Mouse (Mus musculus): ENCODE measurements around the gene Cox7a2l. TPM values are rescaled to one million over a fixed set of nuclear protein-coding genes. Genes with fewer than 3 reads are reported as not detected.

Cox7a2l gene
- polyA plus RNA-seq, 1 experiment from 2014 or later, result 125 TPM

DNA sequence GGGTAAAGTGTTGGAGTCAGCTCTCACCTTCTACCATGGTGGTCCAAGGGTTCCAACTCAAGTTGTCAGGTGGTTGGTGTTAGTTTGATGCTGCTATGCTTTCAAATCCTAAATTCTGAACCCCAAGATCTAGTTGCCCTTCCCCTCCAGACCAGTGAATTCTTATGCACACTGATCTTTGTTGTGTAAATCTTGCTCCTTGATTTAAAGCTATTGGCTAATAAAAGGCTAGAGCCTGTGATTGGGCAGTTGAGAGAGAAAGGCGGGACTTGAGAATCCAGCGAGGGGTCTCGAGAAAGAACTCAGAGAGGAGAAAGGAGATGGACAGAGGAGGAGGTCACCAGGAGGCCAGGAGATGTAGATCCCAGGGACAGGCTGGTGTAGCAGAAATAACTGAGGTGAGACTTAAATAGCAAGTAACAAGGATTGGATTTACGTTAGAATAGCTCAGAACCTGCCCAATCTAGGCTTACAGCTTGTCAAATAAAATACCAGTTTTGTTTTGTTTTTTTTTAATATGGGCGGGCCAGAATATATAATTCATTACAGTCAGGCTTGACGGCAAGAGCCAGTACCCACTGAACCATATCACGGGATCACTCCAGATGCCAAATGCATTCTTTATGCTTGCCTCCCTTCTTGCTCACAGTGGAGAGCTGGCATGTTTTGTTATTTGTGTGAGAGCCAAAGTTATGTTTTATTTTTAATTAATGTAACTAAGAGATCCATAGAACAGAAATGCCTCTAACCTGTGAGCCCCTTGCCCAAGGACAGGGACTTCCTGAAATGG is 5.7 kb upstream of the Cox7a2l start:
- H3K27me3 ChIP-seq (replicated peaks; ENCODE audit: low read depth, poor library complexity, severe bottlenecking), result peaks cover 13% of the 10 kb centered on the region; the same call in 1 of the 2 replicates
- no peaks in the 10 kb centered on the region for H3K9me3 ChIP-seq
- H3K4me3 ChIP-seq, result no peak overlapping the region
- no peak for DNase-seq (ENCODE audit: low spot score)
- peaks cover 33% of the 10 kb centered on the region for H3K4me1 ChIP-seq
- 72% methylated on average over 7 of the region's 7 CpGs for WGBS
- no peaks in the 10 kb centered on the region for H3K36me3 ChIP-seq (replicated peaks)
- H3K27ac ChIP-seq (replicated peaks), result no peak overlapping the region

DNA sequence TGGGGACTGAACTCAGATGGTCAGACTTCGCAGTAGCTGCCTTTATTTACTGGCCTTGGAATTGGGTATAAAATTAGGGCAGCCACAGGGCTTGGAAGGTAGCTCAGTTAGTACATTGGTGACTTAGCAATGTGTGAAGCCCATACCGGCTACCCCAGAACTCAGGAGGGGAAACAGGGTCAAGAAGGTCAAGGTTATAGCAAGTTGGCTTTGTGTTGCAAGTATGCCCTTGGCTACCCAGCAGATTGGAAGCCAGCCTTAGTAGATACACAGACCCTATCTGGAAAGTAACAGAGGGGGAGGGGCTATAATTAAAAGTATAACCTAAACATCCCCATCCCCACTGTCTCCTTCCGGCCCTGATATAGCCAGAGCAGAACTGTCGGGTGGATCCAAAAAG is 4.8 kb upstream of the Cox7a2l start:
- no peaks in the 10 kb centered on the region for H3K9me3 ChIP-seq
- no peak overlapping the region for H3K4me3 ChIP-seq
- WGBS, result 88% methylated on average over 4 of the region's 4 CpGs
- H3K36me3 ChIP-seq (replicated peaks), result no peaks in the 10 kb centered on the region
- DNase-seq (ENCODE audit: low spot score), result no peak
- peaks cover 24% of the 10 kb centered on the region for H3K4me1 ChIP-seq
- H3K27me3 ChIP-seq (replicated peaks; ENCODE audit: low read depth, poor library complexity, severe bottlenecking), result peaks cover 13% of the 10 kb centered on the region; the same call in 1 of the 2 replicates
- no peak overlapping the region for H3K27ac ChIP-seq (replicated peaks)

DNA sequence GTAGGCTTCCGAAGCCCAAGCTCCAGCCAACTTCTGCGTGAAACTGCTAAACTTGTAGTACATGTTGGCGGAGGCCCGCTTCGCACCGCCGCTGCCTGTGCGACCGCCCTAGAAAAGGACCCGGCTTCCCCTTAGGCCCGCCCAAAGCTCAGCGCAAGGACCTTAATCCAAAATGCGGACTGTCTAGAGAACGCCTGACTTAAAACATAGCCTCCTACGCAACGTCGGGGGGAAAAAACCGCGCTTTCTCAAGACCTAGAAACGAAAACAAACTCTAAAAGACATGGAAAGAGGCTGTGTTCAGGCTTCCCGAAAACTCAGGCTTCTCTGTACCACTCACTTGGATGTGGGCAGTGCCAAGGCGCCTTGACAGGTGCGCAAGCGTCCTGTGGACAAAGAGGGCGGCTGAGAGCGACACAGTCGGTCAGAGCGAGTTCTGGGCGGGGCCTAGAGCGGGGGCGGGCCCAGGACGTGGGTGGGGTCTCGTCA is 2.9 kb downstream of the Cox7a2l start:
- DNase-seq (ENCODE audit: low spot score), result peak; percentile 95
- H3K27ac ChIP-seq (replicated peaks), result peak overlapping the region; percentile 97
- WGBS, result under 1% methylated on average over 33 of the region's 33 CpGs
- no peaks in the 10 kb centered on the region for H3K36me3 ChIP-seq (replicated peaks)
- peaks cover 30% of the 10 kb centered on the region for H3K4me1 ChIP-seq
- H3K4me3 ChIP-seq, result peak overlapping the region; percentile 89
- no peaks in the 10 kb centered on the region for H3K9me3 ChIP-seq
- no peaks in the 10 kb centered on the region for H3K27me3 ChIP-seq (replicated peaks; ENCODE audit: low read depth, poor library complexity, severe bottlenecking)

DNA sequence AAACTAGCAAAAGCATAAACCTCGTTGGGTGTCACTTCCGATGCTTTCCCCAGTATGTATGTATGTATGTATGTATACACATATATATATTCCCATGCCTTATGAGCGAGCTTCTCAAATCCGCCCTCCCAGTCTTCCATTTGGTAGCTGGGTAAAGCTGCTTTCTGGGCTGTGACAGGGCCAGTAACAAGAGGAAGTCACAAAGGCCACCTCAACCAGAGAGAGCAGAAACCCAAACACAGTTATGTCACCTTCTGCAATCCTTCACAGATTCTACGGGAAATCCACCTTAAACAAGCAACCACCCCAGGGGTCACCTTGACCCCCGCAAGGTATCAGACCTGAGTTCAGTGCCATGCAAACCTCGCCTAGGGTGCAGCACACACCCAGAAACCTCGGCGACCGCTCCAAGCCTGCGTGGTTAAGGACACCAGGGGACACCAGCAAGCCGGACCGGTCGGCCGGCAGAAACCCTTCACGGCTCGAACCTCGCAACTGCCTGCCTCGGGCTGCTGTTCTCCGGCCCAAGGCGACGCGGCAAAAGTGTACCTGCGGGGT is 3.4 kb downstream of the Cox7a2l start:
- H3K36me3 ChIP-seq (replicated peaks), result no peaks in the 10 kb centered on the region
- H3K4me1 ChIP-seq, result peaks cover 30% of the 10 kb centered on the region
- 2% methylated on average over 24 of the region's 24 CpGs for WGBS
- peak overlapping the region; percentile 97 for H3K27ac ChIP-seq (replicated peaks)
- H3K4me3 ChIP-seq, result peak overlapping the region; percentile 89
- no peaks in the 10 kb centered on the region for H3K9me3 ChIP-seq
- no peaks in the 10 kb centered on the region for H3K27me3 ChIP-seq (replicated peaks; ENCODE audit: low read depth, poor library complexity, severe bottlenecking)
- DNase-seq (ENCODE audit: low spot score), result no peak

DNA sequence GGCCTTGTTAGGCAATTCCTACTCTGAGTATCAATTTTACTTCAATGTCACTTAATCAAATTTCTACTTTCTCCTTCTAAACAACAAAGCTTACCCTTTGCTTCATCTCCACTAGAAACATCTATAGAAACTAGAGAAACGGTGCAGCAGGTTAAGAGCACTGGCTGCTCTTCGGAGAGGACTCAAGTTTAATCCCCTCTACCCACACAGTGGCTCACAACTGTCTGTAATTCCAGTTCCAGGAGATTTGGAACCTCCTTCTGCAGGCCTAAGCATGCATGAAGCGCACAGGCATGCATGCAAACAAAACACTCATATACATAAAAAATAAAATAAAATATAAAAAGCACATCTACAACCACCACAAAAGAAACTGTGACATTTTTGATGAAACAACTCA is 5.0 kb downstream of the Cox7a2l start:
- peaks cover 30% of the 10 kb centered on the region for H3K4me1 ChIP-seq
- DNase-seq (ENCODE audit: low spot score), result no peak
- 92% methylated on average over 3 of the region's 3 CpGs for WGBS

DNA sequence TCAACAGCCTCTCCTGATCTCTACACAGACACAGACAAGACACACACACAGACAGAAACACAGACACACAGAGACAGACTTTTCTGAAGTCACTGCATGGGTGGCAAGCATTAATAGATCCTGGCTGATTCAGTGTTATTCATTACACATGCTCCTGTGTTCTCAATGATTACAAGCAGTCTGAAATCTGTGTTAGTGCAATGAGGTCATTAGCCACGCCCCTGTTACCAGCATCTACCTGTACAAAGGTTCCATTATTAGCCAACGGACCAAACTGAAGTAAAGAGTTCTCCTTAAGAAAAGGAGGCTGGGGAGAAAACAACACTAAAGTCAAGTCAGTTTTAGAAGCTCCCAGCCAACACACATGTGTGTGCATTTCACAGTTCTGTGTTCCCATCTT is 13.4 kb downstream of the Cox7a2l start:
- DNase-seq (ENCODE audit: low spot score), result no peak
- H3K4me1 ChIP-seq, result no peaks in the 10 kb centered on the region
- H3K4me3 ChIP-seq, result no peak overlapping the region
- H3K36me3 ChIP-seq (replicated peaks), result peaks cover 80% of the 10 kb centered on the region
- WGBS, result 83% methylated on average over 2 of the region's 2 CpGs
- no peaks in the 10 kb centered on the region for H3K27me3 ChIP-seq (replicated peaks; ENCODE audit: low read depth, poor library complexity, severe bottlenecking)
- no peak overlapping the region for H3K27ac ChIP-seq (replicated peaks)
- peaks cover 6% of the 10 kb centered on the region; the same call in 1 of the 2 replicates for H3K9me3 ChIP-seq

More for the DNA sequence above, 5.0 kb downstream of the Cox7a2l start:
- Histone ChIP-seq H3K27me3 (replicated peaks; ENCODE audit: low read depth, poor library complexity, severe bottlenecking) (no peaks in the 10 kb centered on the region), H3K27ac (replicated peaks) (no peak overlapping the region), H3K9me3 (no peaks in the 10 kb centered on the region), H3K36me3 (replicated peaks) (peaks cover 14% of the 10 kb centered on the region), H3K4me3 (no peak overlapping the region)

DNA sequence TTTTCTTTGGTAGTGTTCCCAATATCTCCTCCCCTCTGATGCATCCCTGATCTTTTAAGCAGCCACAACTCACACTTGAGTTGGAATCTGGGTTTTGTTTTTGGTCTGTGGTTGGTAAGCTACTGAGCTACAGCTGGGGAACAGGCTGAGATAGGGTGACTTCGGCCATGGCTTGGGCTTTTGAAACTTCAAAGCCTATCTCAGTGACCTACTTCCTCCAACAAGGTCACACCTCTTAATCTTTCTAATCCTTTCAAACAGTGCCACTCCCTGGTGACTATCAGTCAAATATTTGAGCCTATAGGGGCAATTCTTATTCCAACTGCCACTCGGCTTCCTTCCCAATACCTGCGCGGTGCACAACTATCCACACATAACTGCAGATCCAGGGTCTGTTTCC is 17.4 kb downstream of the Cox7a2l start:
- Histone ChIP-seq H3K4me3 (no peak overlapping the region), H3K36me3 (replicated peaks) (peaks cover 84% of the 10 kb centered on the region), H3K27me3 (replicated peaks; ENCODE audit: low read depth, poor library complexity, severe bottlenecking) (no peaks in the 10 kb centered on the region), H3K9me3 (peaks cover 10% of the 10 kb centered on the region; the same call in 1 of the 2 replicates), H3K27ac (replicated peaks) (no peak overlapping the region), H3K4me1 (no peaks in the 10 kb centered on the region)
- WGBS, result 96% methylated on average over 4 of the region's 4 CpGs
- no peak for DNase-seq (ENCODE audit: low spot score)

DNA sequence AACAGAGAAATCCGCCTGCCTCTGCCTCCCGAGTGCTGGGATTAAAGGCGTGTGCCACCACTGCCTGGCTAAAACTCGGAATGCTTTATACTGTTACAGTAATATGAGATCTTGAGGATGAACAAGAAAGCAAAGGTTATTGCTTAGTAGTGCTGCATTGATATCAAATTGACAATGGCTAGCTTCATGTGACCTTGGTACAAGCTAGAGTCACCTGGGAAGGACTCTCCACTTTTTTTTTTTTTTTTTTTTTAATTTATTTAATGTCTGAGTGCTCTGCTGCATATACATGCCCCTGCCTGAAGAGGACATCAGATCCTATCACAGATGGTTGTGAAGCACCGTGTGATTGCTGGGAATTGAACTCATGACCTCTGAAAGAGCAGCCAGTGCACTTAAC is 18.2 kb downstream of the Cox7a2l start:
- Histone ChIP-seq H3K4me1 (no peaks in the 10 kb centered on the region), H3K27ac (replicated peaks) (no peak overlapping the region), H3K4me3 (no peak overlapping the region), H3K27me3 (replicated peaks; ENCODE audit: low read depth, poor library complexity, severe bottlenecking) (no peaks in the 10 kb centered on the region), H3K36me3 (replicated peaks) (peaks cover 76% of the 10 kb centered on the region), H3K9me3 (peaks cover 10% of the 10 kb centered on the region; the same call in 1 of the 2 replicates)
- WGBS, result 95% methylated on average over 5 of the region's 5 CpGs
- no peak for DNase-seq (ENCODE audit: low spot score)

DNA sequence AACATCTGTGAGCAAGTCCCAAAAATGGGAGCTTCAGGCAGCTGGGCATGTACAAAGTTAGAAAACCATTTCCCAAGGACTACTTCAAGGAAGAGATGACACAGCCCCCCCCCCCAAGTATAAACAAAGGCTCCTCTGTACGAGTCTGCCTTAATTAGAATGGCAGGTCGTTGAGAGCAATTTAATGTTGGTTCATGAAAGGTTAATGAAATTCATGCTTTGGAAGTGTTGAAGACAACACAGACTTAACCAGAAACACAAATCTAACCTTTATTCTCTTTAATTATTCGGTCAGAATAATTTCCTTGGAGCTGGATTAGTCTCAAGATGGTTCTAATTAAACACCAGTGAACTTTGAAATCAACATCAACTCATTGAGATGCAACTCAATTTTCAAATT is 29.4 kb downstream of the Cox7a2l start:
- no peak overlapping the region for H3K4me3 ChIP-seq
- H3K27me3 ChIP-seq (replicated peaks; ENCODE audit: low read depth, poor library complexity, severe bottlenecking), result no peaks in the 10 kb centered on the region
- no peak overlapping the region for H3K27ac ChIP-seq (replicated peaks)
- H3K4me1 ChIP-seq, result peaks cover 11% of the 10 kb centered on the region
- H3K9me3 ChIP-seq, result peaks cover 17% of the 10 kb centered on the region
- WGBS, result 56% methylated on average over 3 of the region's 3 CpGs
- no peak for DNase-seq (ENCODE audit: low spot score)
- peaks cover 16% of the 10 kb centered on the region; the same call in 1 of the 2 replicates for H3K36me3 ChIP-seq (replicated peaks)

DNA sequence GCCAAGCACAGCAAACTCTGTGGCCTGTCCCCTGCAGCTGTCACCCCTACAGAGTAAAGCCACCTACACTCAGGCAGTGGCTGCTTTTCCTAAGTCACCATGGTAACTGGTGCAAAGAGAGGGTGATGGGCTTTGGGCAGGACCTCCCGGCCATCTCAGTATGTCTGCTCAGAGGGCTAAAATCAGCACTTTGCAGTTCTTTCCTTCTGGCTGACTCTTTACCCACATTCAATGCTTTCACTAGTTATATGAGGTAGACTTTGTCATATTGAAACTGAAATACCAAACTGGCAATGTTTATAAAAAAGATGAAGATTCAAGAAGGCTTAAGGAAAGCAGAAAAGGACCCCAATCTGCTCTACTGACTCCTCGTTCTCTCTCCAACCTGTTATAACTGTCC is 33.3 kb downstream of the Cox7a2l start:
- H3K4me3 ChIP-seq, result no peak overlapping the region
- no peaks in the 10 kb centered on the region for H3K9me3 ChIP-seq
- 85% methylated on average over 2 of the region's 2 CpGs for WGBS
- H3K27ac ChIP-seq (replicated peaks), result no peak overlapping the region
- H3K4me1 ChIP-seq, result peaks cover 7% of the 10 kb centered on the region; the same call in 1 of the 2 replicates
- H3K27me3 ChIP-seq (replicated peaks; ENCODE audit: low read depth, poor library complexity, severe bottlenecking), result no peaks in the 10 kb centered on the region
- no peak for DNase-seq (ENCODE audit: low spot score)
- H3K36me3 ChIP-seq (replicated peaks), result peaks cover 35% of the 10 kb centered on the region

DNA sequence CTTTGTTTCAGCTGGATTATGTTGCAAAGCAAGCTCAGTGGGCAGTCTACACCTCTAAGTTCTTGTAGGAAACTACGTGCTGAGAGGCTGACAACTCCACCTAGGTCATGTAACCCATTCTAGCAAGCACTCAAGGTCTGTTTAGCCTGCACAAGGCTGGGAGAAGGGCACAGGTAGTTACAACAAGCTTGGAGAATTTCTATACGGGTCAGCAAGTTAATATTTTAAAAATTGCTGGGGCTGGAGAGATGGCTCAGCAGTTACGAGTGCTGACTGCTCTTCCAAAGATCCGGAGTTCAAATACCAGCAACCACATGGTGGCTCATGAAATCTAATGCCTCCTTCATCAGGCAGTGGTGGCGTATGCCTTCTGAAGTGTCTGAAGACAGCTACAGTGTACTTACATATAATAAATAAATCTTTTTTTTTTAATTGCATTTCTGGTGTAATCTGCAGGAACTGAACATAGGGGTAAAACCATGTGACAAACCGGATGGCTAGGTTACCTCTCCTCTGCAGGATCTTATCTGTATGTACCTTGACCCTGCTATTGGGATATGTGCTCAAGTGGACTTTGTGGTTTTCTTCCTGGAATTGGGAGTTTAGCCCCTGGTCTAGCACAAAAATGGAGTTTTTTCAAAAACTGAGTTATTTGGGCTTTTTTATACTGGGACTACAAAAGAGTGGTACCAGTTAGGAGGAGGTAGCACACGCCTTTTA is 34.2 kb downstream of the Cox7a2l start:
- Histone ChIP-seq H3K9me3 (no peaks in the 10 kb centered on the region), H3K4me1 (0 out of 2 replicates have a peak, but pooled peaks cover 5% of the 10 kb centered on the region), H3K36me3 (replicated peaks) (peaks cover 43% of the 10 kb centered on the region), H3K4me3 (no peak overlapping the region), H3K27me3 (replicated peaks; ENCODE audit: low read depth, poor library complexity, severe bottlenecking) (no peaks in the 10 kb centered on the region), H3K27ac (replicated peaks) (no peak overlapping the region)
- DNase-seq (ENCODE audit: low spot score), result no peak
- WGBS, result 94% methylated on average over 7 of the region's 7 CpGs

DNA sequence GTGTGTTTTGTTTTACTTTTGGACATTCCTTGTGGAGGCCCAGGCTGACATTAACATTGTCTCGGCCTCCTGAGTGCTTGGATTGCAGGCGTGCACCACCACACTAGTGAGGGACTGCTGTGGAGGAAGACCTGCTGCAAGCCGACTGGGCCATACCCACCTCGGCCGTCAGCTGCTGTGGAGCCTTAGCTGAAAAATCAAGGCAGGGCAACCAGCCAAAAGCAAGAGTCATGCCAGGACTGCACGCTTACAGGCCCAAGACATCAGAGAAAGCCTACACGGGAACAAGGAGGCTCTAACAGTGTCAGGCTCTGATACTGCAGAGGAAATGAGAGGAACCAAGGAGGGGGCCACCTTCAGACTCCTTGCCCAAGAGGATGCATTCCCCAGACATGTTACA is 35.6 kb downstream of the Cox7a2l start:
- H3K9me3 ChIP-seq, result no peaks in the 10 kb centered on the region
- H3K4me1 ChIP-seq, result no peaks in the 10 kb centered on the region
- H3K27me3 ChIP-seq (replicated peaks; ENCODE audit: low read depth, poor library complexity, severe bottlenecking), result no peaks in the 10 kb centered on the region
- 94% methylated on average over 7 of the region's 7 CpGs for WGBS
- H3K36me3 ChIP-seq (replicated peaks), result peaks cover 57% of the 10 kb centered on the region
- DNase-seq (ENCODE audit: low spot score), result no peak
- H3K27ac ChIP-seq (replicated peaks), result no peak overlapping the region
- H3K4me3 ChIP-seq, result no peak overlapping the region
